Mouse (Mus musculus) c-Kit-positive CD71-positive TER-119-negative erythroid progenitor cells, embryonic 14.5 days (primary cell): ENCODE results near the gene Josd1.
A peak's percentile ranks its signal among the peaks of the same experiment; 100 is the strongest.

Experiments used
- DNase-seq: peaks from one replicate; pipeline ENCODE4 v3.0.0-alpha.2; 2013; ENCODE audit warnings: low read depth

Josd1 gene

GRCm38 (mm10) chr15:79687646-79688267 is at the start of gene Josd1:
Josd1 (minus strand) TSS chr15:79687919.
- DNase-seq, result peak; percentile 90

- no peak for DNase-seq
Measured at GRCm38 (mm10) chr15:79734311-79734710, 46.6 kb upstream of the Josd1 start.

GRCm38 (mm10) chr15:79733640-79734039 is 45.9 kb upstream of the Josd1 start:
- DNase-seq, result no peak

- no peak for DNase-seq
Measured at GRCm38 (mm10) chr15:79733192-79733591, 45.5 kb upstream of the Josd1 start.

- DNase-seq, result no peak
Measured at GRCm38 (mm10) chr15:79731554-79731953, 43.8 kb upstream of the Josd1 start.

- no peak for DNase-seq
Measured at GRCm38 (mm10) chr15:79728731-79729388, 41.1 kb upstream of the Josd1 start.

- DNase-seq, result no peak
Measured at GRCm38 (mm10) chr15:79728311-79728710, 40.6 kb upstream of the Josd1 start.

GRCm38 (mm10) chr15:79727840-79728239 is 40.1 kb upstream of the Josd1 start:
- no peak for DNase-seq

- DNase-seq, result no peak
Measured at GRCm38 (mm10) chr15:79725190-79725789, 37.6 kb upstream of the Josd1 start.

GRCm38 (mm10) chr15:79723439-79723838 is 35.7 kb upstream of the Josd1 start:
- DNase-seq, result no peak

GRCm38 (mm10) chr15:79720796-79721195 is 33.1 kb upstream of the Josd1 start:
- no peak for DNase-seq

GRCm38 (mm10) chr15:79720267-79720666 is 32.5 kb upstream of the Josd1 start:
- no peak for DNase-seq

- DNase-seq, result no peak
Measured at GRCm38 (mm10) chr15:79716710-79717109, 29.0 kb upstream of the Josd1 start.

- DNase-seq, result no peak
Measured at GRCm38 (mm10) chr15:79715646-79716045, 27.9 kb upstream of the Josd1 start.

- no peak for DNase-seq
Measured at GRCm38 (mm10) chr15:79708229-79708822, 20.6 kb upstream of the Josd1 start.

GRCm38 (mm10) chr15:79706603-79707214 is 19.0 kb upstream of the Josd1 start:
- DNase-seq, result no peak

- DNase-seq, result no peak
Measured at GRCm38 (mm10) chr15:79697558-79698187, 10.0 kb upstream of the Josd1 start.

- no peak for DNase-seq
Measured at GRCm38 (mm10) chr15:79697011-79697410, 9.3 kb upstream of the Josd1 start.

GRCm38 (mm10) chr15:79696508-79696907 is 8.8 kb upstream of the Josd1 start:
- DNase-seq, result no peak

- DNase-seq, result no peak
Measured at GRCm38 (mm10) chr15:79695516-79695915, 7.8 kb upstream of the Josd1 start.

- DNase-seq, result no peak
Measured at GRCm38 (mm10) chr15:79694512-79694911, 6.8 kb upstream of the Josd1 start.

GRCm38 (mm10) chr15:79693740-79694139 is 6.0 kb upstream of the Josd1 start:
- no peak for DNase-seq
